Mouse (Mus musculus) G1E (cell line): ENCODE results near the gene Ispd.

Experiments
- CTCF ChIP-seq: IDR thresholded peaks from 2 replicates; pipeline ENCODE4 v1.5.1; 2012; ENCODE audit warnings: low read depth, low read length, inconsistent platforms, mixed read lengths
- GATA1 ChIP-seq: IDR thresholded peaks from 2 replicates; pipeline ENCODE4 v1.6.1; 2012; ENCODE audit warnings: borderline replicate concordance, low read length, inconsistent platforms, mixed read lengths
- POLR2AphosphoS5 ChIP-seq: IDR thresholded peaks from 2 replicates; pipeline ENCODE4 v1.6.1; 2012; ENCODE audit warnings: low read depth, low read length, inconsistent platforms; ENCODE audit not compliant: insufficient replicate concordance

GRCm38 (mm10) chr12:36468325-36469044 lies 87.2 kb downstream of the Ispd start:
- TF ChIP-seq CTCF (no peak), GATA1 (no peak), POLR2AphosphoS5 (no peak)
